Mouse (Mus musculus): ENCODE results near the gene Pnpla7. TPM values are rescaled to one million over a fixed set of nuclear protein-coding genes. Genes with fewer than 3 reads are reported as not detected.

Gene Pnpla7
- total RNA-seq, 1 experiment from 2014 or later: 81.1 TPM

DNA sequence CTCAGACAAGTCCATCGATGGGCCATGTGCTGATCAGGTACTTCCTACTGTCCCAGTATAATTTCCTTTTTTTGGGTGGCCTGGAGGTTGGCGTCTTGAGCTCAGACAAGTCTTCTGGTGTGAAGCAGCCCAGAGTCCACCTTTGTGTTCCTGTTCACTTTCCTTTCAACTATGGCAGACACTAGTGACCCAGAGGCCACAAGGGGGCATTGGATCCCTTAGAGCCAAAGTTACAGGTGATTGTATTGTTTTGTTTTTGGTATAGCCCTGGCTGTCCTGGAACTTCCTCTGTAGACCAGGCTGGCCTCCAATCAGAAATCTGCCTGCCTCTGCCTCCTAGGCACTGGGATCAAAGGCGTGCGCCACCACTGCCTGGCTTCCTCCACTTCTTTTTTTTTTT is 96.6 kb downstream of the Pnpla7 start:
- no peak for DNase-seq

GRCm38 (mm10) chr2:25075506-25075905 is 99.7 kb downstream of the Pnpla7 start:
- no peak for DNase-seq

DNA sequence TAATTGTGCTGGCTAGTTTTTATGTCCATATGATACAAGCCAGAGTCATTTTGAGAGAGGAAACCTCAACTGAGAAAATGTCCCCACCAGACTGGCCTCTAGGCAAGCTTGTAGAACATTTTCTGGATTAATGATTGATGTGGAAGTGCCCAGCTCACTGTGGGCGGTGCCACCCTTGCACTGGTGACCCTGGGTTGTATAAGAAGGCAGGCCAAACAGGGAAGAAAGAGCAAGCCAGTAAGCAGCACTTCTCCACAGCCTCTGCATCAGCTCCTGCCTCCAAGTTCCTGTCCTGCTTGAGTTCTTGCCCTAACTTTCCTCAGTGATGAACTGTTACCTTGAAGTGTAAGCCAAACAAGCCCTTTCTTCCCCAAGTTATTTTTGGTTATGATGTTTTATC is 103.1 kb downstream of the Pnpla7 start:
- DNase-seq: no peak

DNA sequence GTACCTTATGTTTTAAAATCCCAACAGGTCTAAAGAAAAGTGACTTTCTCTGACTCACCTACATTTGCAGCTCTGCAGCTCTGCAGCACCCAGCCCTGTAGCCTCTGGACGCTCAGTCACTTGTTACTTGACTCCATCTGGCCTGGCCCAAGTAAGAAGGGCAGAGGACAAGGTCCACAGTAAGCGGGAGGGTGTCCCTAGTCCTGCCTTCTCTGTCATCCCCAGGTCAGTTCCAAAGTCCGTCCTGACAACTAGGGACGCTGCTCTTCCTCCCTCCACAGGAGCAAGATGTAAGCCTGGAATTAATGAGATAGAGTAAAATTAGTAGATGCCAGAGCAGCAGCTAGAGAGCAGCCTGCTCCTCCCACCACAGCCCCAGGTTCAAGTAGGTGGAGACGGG is 104.2 kb downstream of the Pnpla7 start, which contains the start of gene Entpd8:
TSS of gene Entpd8 (plus strand) at position 229 of the 400 bp plus-strand sequence.
- DNase-seq: no peak

GRCm38 (mm10) chr2:25083697-25084096 is 107.9 kb downstream of the Pnpla7 start:
- no peak for DNase-seq

DNA sequence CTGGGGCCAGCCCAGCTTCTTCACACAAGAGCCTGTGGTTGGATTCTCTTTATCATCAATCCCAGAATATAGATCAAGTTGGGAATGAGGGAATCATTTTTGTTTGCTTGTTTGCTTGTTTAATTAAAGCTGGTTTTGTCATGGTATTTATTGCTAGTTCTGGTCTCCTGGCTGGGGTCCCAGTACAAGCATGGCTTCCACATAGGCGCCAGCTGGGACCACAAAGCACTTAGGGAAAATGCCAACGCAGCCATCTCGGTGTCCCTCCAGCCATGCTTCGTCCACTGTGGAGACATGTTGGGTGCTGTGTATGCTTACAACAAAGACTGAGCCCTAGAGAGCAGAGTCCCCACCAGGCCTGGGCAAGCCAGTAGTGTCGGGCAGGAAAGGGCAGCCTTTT is 109.7 kb downstream of the Pnpla7 start:
- no peak for DNase-seq

DNA sequence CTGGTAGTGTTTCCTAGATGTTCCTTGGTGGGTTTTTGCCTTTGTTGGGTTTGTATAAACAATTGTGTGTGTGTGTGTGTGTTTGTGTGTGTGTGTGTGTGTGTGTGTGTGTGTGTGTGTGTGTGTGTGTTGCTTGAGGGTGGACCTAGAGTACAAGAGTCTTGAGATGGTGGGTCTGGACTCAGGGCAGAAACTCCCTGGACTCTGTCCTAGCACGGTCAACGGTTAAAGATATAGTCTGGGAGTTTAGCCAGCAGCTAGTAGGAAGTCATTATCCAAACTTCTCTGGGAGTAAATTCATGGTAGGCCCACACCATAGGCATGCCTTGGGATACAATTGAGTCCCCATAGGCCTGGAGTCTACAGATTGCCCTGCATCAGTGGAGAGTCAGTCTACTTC is 112.0 kb downstream of the Pnpla7 start:
- no peak for DNase-seq

GRCm38 (mm10) chr2:25088636-25089035 is 112.8 kb downstream of the Pnpla7 start:
- no peak for DNase-seq

DNA sequence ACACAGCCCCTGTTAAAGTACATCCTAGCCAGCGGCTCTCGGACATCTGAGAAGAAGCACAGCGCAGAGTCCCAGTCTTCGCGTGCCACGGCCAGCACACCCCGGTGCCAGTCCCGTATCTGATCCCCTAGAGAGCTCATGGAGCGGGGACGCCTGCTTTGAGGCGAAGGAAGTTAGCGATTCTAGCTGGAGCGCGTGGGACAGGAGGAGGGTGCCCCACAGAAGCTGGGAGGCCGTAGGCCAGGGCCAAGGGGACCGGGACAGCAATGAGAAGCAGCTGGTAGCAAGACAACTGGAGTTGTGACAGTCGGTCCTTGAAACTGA is 118.9 kb downstream of the Pnpla7 start:
- DNase-seq: no peak

GRCm38 (mm10) chr2:25095109-25095850 is 119.4 kb downstream of the Pnpla7 start, which contains the start of gene Noxa1:
Gene Noxa1 (minus strand): TSS chr2:25095149.
- DNase-seq: no peak

DNA sequence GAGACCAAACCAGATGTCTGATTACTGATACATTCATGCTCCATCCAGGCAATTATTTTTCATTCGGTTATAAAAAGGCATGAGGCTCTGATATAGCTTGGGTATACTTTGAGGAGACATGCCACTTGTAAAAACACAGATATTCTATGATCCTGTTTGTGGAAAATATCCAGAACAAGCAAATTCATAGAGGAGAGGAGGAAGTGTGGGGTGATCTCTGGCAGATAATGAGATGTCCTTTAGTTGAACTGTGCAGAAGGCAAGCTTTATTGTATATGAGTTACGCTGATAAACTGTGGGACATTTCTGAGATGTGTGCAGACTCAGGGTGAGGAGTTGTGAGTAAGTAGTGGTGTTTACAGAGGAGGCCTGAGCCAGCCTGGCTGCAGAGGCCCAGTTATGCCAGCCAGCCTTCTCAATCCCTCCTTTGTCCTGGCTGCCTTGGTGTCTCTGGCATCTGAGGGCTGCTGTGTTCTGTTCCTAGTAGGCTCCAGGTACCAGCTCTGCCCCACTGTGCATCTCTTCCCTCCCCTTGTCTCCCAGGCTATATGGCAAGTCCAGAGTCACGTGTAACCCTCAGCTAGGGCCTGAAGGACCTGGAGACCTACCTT is 122.3 kb downstream of the Pnpla7 start:
- DNase-seq: no peak

- DNase-seq: no peak
These were observed 123.1 kb downstream of the Pnpla7 start for GRCm38 (mm10) chr2:25098956-25099355.

DNA sequence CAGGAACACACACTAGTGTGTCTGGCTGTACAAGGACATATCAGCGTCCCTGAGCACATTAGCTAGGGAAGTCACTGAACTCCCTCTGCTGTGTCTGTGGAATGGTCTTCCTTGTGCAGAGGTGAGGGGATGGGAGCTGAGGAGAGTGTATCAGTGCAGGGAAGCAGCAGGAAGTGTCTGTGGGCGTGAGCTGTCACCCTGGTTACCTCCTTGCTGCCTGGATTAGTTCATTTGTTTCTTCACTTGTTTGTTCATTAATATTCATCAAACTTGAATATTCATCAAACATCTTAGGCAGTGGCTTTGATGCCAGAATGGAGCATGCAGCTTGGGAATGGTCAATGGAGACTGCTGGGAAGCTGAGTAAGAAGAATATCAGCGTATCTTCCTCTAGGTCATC is 123.9 kb downstream of the Pnpla7 start:
- DNase-seq: no peak

Small RNA genes lying within 50 kb of the gene (microRNA-seq; reads per million reads assigned to microRNA genes)
- gene Gm22875: 0 reads per million in 2 experiments
- 0 reads per million in 2 experiments for gene Gm24328
- 0 to 0.36 reads per million in 2 experiments for gene Mir7664

Other genes with a start within 250 kb of the Pnpla7 start
- 1.4 and 3.0 TPM in 2 replicates for gene Cacna1b, start 212.9 kb upstream of the Pnpla7 start, total RNA-seq (2021)
- gene Ehmt1, start 56.4 kb upstream of the Pnpla7 start, total RNA-seq (2021): 66.2 and 70.1 TPM in 2 replicates
- gene Arrdc1, start 40.8 kb upstream of the Pnpla7 start, total RNA-seq (2021): 16.2 and 26.4 TPM in 2 replicates
- 21.3 and 26.6 TPM in 2 replicates for gene Zmynd19, start 26.2 kb upstream of the Pnpla7 start, total RNA-seq (2021)
- 9.6 and 15.5 TPM in 2 replicates for gene Dph7, start 13.6 kb upstream of the Pnpla7 start, total RNA-seq (2021)
- gene Mrpl41, start 935 bp upstream of the Pnpla7 start, total RNA-seq (2021): 87.6 and 101 TPM in 2 replicates
- 49.8 and 51.3 TPM in 2 replicates for gene Nsmf, start 78.3 kb downstream of the Pnpla7 start, total RNA-seq (2021)
- gene Entpd8, start 104.3 kb downstream of the Pnpla7 start, total RNA-seq (2021): 2.1 TPM in 1 of 2 replicates, not detected in the other
- not detected in 2 replicates for gene Noxa1, start 119.1 kb downstream of the Pnpla7 start, total RNA-seq (2021)
- 2.2 and 4.0 TPM in 2 replicates for gene Nrarp, start 204.7 kb downstream of the Pnpla7 start, total RNA-seq (2021)
- gene Tor4a, start 220.9 kb downstream of the Pnpla7 start, total RNA-seq (2021): 28.1 and 33.9 TPM in 2 replicates
- gene Nelfb, start 235.5 kb downstream of the Pnpla7 start, total RNA-seq (2021): 61.8 and 66.9 TPM in 2 replicates
- not detected in 2 replicates for gene Stpg3, start 238.6 kb downstream of the Pnpla7 start, total RNA-seq (2021)
- gene Fam166a, start 242.7 kb downstream of the Pnpla7 start, total RNA-seq (2021): 0.46 TPM in 1 of 2 replicates, not detected in the other
- gene Tubb4b, start 248.7 kb downstream of the Pnpla7 start, total RNA-seq (2021): 247 and 303 TPM in 2 replicates

Data from adrenal gland, postnatal 25 days (tissue).